Mouse (Mus musculus) B cell, adult 2 months (primary cell): ENCODE results near the gene Sept5.

ENCODE experiments used
- DNase-seq, 2 experiments: peaks; one replicate each; pipeline ENCODE4 v3.0.0; 2022

Sept5 gene

DNA sequence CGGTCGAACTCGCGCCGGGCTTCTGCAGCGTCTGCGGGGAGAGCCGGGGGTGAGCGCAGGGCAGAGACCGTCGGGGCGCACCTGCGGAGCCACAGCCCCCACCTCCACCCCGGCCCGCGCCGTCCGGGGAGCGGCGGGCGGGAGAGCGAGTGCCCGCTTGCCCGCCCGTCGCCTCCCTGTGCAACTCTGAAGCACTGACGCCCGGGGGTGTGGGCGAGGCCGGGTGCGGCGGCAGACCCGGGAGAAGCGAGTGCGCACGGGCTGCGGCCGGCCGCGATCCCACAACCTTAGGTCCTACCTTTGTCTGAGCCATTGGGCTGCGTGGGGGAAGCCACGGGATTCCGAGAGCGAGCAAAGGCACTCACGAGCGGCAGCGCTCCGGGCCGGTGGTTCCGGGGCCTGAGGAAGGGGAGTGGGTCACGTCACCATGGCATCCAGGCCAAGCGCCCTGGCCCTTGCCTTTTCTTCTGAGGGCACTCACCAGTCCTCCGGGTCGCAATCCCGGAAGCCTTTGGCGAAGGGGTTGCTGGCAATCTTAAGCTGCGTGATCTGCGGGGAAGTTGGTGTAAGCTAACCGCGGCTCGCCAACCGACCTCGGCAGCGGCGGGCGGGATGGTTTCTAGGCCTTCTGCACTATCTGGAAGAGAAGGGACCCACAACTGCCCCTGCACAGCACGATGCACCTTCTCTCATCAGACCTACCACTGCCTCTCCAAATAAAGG lies 47.2 kb downstream of the Sept5 start:
- DNase-seq: no peak

- no peak for DNase-seq
Measured at GRCm38 (mm10) chr16:18581623-18582205, 48.0 kb downstream of the Sept5 start.

GRCm38 (mm10) chr16:18581050-18581622 lies 48.6 kb downstream of the Sept5 start:
- DNase-seq: no peak

DNA sequence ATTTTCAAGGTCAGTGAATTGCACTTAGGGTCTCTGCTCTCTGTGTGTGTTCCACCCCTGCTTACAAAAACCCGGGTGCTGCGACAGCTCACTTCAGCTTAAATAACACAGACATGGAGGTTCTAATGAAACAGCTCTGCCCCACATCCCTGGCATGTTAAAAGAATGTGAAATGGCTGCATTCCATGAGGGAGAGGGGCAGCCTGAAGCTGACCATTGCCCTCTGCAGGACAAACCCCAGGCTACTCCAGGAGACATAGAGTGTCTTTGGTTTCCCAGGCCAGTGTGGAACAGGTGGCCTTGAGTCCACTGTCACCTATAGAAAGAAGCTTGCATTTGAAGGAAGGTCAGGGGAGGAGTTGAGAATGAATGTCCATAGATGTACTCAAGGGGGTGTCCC lies 49.4 kb downstream of the Sept5 start:
- no peak for DNase-seq

DNA sequence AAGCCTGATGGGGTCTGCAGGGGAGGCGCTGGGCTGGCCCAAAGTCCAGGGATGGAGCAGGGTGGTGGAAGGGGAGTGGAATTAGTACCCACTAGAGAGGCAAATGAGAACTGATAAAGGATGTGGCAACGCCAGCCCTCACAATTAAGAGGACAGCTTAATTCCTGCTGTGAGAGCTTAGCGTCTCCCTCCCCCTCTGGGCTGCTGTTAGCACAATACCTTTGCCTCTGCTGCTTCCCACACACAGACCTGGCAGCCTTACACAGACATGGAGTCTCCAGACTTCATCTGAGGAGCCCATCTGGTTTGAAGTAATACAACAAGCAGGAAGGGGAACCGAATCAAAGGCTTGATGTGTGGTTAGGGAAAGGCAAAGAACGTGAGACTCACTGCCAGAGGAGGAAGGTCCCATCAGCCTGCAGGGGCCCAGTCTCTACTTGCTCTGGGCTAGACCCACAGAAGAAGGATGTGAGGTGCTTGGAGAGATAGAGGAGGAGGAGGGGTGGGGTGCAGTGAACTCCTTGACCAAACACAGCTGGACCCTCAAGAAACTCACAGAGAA lies 52.1 kb downstream of the Sept5 start:
- no peak for DNase-seq

DNA sequence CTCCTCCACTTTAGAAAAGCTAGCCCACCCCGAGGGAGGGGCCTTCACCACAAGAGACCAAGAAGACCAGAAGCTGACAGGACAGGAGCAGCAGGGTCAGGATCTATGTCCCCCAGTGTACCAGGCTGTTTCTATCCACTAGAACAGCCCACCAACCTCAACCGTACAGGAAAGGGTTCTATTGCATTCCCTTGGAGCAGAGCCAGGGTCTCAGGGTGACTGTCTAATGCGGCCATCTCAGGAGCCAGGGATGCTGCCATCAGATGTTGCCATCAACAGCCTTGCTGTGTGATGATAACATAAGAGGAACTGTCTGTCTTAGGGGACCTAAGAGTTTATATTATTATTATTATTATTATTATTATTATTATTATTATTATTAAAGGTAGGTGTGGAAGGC lies 52.7 kb downstream of the Sept5 start:
- DNase-seq: no peak

DNA sequence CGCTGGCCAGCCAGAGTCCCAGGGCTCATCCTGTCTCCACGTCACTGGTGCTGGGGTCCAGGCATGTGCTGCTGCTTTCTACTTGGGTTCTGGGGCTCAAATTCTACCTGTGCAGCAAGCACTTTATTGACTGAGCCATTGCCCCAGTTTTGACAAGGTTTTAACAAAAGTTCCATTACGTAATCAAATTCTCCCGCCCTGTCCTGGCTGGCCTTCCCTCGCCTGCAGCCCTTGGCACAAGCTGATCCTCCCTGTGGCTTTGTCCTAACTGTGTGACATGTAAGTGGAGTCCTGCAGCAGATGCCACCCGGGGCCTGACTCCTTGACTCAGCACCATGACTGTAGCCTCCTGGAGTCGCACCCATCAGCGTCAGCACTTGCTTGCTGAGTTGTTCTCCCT lies 55.6 kb downstream of the Sept5 start:
- DNase-seq: no peak
